Mouse (Mus musculus): Measurements from ENCODE around the gene Grrp1.
"Not testable (repeated sequence)": the region's sequence is repeated elsewhere in the genome, so short reads cannot be mapped to it uniquely, and the experiment has no call there.

Gene Grrp1

DNA sequence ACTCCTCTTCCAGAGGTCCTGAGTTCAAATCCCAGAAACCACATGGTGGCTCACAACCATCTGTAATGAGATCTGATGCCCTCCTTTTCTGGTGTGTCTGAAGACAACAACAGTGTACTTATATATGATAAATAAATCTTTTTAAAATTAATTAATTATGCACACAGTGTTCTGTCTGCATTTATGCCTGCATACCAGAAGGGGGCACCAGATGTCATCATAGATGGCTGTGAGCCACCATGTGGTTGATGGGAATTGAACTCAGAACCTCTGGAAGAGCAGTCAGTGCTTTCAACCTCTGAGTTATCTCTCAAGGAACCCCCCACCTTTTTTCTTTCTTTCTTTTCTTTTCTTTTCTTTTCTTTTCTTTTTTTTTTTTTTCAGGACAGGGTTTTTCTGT lies 15.7 kb upstream of the Grrp1 start:
- DNase-seq (ENCODE audit: low read depth, low spot score) = not testable (repeated sequence)

DNA sequence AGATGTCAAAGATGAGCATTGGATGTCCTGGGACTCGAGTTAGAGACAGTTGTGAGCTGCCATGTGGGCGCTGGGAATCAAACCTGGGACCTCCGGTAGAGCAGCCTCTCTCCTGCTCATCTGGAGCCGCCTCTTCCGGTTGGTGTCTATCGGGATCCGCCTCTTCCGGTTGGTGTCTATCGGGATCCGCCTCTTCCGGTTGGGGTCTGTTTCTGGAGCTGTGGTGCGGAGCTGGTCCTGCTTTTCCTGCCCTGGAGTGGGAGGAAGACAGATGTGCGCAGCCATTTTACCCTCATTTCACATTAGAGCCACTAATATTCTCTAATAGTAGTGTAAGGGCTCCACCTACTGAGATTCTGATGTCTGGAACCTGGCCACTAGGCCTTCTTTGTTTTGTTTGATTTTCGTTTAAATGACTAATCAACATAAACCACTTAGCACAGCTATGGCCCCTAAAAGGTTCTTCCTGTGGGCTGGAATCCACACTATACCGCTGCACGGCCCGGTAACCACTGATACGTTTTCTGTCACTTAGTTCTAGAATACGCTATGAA lies 14.3 kb upstream of the Grrp1 start:
- no peak for DNase-seq (ENCODE audit: low read depth, low spot score)

DNA sequence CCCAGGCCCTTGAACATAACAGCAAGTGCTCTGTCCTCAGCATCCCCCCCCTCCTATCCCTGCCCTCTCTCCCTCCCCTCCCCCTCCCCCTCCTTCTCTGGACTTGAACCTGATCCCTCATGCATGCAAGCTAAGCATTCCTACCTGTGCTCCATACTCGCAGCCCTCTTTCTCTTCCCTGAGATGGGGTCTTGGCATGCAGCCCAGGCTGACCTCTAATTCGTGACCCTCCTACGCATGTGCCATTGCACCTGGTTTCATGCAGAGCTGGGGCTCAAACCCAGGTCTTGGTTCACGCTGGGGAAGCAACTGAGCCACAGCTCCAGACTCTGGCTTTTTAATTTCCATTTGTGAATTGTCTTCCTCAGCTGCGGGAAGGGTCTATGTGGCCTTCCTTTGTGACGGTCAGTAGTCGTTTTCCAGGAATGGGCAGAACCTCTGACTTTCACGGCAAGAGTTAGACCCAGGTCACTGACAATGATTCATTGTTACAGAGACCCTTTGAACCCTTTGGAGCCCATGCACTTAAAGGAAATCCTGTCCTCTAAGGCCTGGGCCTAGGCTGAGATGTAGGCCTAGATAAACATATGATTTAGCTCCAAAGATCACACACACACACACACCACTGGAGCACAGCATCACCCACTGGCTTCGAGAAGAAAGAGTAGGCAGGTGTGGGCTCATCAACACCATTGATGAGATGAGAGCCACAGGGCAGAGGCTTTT lies 12.1 kb upstream of the Grrp1 start:
- no peak for DNase-seq (ENCODE audit: low read depth, low spot score)

DNA sequence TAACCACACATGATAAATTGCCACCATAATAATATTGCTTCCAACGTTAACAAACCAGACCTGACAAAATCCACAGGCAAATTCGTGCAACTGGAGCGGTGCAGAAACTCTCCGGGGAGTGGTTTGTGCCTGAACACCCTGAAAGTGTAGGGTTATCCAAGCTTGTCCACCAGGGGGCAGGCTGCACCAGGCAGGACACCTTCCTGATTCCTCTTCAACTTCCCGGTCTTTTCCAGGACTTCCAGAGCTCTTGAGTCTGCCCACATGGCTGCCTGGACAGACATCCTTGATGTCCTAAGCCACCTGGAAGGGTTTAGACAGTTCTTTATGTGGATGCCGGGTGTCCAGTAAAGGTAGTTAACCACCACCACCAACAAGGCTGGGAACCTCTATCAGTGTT lies 9.3 kb upstream of the Grrp1 start:
- DNase-seq (ENCODE audit: low read depth, low spot score) = no peak

DNA sequence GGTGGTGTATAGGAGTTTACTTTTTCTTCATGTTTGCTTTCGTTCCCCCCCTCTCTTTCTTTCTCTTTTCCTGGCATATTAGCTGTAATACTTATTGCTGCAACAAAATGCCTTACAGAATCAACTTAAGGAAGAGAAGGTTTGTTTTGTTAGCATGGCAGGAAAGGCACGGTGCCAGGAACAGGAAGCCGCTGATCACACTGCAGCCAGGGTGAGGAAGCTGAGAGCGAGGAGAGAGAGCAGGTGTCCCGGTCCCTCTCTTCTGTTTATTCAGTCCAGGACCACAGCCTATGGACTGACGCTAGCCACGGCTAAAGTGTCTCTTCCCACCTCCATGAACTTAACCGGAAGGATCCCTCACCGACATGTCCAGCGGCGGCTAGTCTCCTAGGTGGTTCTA lies 4.4 kb upstream of the Grrp1 start:
- no peak for DNase-seq (ENCODE audit: low read depth, low spot score)

DNA sequence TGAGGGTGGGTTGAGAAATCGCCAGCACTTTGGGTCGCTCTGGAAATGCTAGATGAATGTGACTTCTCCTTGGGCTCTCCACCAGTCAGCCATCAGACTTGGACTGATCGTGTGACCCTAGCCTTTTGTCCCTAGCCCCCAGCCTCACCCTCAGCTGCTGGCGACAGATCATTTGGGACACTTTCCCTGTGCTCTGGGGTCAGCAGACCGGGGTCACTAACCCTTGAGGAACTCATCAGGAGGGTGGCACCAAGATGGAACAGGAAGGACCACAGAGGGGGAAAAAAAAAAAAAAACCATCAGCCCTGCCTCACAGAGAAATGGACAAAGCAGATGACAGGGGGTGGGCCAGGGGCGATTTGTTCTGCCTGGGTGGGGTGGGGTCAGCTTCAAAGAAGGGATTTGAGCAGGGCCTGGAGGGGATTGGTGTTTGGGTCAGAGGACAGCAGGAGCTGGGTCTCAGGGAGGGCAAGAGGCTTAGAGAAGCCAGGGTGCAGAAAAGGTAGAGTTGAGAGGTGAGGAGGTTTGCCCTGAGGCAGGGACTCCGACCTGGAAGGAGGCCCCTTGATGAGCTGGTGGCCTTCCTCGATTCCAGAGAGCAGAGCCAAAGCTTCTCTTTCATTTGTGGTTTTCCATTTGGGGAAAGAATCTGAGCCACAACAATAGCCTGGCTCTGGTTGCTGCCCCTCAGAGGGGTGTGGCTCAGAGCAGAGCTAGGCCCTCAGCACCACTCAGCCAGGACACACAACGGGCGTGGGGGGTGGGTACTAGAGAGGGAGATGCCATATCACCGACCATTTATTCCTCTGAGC lies 3.5 kb upstream of the Grrp1 start:
- no peak for DNase-seq (ENCODE audit: low read depth, low spot score)

DNA sequence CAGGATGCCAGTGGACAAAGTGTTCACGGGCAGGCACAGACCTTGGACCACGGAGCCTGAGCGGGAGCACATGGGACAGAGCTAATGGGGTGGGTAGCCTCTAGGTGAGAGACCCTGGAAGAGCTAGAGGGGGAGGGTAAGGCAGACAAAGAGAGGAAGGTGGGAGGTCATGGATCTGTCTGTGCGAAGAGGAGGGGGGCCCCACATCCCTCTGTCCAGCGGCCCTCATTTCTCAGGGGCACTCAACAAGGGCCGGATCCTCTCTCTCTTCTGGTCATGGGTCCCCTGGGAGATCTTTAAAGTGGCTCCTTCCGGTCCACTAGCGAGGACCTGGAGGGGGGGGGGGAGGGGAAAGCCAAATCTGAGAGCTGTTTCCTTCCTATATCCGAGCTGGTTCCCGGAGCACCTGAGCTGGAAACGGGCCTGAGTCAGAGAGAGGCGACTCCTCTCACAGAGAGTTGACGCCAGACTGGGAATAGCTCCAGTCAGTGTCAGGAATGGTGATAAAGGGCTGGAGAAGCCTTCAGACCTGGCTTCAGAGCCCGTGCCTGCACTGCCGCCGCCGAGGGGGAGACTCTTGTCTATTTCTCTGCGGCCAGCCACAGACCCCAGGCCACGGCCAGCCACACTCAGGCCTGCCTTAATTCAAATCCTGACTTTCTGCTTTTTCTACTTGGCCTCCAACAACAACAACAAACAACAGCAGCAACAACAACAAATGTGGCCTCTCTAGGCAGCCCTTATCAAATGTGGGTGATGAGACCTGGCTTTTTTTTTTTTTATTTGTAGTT lies 2.7 kb upstream of the Grrp1 start:
- DNase-seq (ENCODE audit: low read depth, low spot score) = no peak

DNA sequence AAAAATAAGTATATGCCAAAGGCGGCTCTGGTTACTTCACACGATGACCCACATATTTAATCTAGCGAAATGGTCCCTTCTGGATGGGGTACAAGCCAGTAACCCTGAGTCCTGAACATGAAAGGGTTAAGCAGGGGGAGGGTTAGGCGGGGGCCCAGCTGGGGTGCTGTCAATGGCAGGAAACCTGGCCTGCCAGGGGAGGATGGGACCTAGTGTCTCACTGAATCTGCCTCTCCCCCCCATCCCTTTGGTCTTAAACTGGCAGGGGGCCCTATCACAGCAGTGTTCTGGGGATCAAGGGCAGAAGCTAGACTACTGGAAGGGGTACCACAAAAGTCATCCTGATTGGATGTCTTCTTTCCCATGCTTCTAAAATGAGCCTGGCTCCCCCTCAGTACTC lies 1.9 kb upstream of the Grrp1 start:
- DNase-seq (ENCODE audit: low read depth, low spot score) = no peak

DNA sequence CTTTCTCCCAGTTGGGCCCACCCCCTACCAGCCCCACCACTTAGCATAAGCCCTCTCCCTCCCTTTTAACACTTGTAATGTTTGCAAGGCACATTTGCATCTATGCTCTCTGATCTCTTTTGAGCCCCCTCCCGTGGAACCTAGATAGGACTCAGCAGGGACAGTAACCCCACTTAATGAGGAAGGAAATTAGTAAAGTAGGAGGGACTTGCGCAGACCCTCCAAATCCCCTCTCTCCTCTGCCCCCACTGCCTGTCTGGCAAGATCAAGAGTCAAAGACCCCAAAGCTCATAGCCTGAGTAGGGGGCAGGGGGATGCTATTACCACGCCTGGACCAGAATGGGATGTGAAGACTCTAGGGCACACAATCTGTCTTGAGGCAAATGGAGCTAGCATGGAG lies 929 bp upstream of the Grrp1 start:
- DNase-seq (ENCODE audit: low read depth, low spot score) = no peak

DNA sequence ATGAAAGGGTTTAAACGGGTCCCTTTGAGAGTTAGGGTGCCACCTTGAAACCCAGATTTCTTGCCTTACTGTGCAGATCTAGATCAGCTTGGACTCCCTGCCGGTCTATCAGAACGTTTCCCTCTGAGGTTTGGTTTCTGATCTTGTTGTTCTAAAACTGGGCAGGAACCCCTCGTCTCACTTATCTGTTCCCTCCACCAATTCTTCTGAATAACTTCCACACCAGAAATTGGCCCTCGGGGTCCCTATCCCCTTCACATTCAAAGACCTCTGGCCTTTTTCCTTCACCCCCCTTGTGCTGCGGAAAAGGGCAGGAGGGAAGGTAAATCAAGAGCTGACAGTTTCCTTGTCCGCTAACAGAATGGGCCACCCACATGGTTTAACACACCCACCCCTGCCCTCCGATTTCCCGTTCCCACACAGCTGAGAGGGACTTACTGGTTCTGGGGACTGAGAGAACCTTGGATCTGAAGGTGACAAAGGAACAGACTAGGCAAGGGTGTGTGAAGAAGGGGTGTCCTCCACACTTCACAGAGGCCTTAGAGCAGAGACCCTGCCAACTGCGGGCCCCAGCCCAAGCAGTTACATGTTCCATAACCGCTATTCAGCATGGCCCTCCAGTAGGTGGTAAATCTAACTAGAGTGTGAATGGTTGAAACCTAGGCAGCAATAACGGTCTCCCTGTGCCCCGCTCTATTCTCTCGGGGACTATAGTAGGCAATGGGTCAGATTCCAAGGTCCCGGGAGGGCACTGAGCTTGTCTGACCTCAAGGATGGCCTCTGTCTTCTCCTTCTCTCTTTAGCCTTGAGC lies 790 bp downstream of the Grrp1 start:
- no peak for DNase-seq (ENCODE audit: low read depth, low spot score)

DNA sequence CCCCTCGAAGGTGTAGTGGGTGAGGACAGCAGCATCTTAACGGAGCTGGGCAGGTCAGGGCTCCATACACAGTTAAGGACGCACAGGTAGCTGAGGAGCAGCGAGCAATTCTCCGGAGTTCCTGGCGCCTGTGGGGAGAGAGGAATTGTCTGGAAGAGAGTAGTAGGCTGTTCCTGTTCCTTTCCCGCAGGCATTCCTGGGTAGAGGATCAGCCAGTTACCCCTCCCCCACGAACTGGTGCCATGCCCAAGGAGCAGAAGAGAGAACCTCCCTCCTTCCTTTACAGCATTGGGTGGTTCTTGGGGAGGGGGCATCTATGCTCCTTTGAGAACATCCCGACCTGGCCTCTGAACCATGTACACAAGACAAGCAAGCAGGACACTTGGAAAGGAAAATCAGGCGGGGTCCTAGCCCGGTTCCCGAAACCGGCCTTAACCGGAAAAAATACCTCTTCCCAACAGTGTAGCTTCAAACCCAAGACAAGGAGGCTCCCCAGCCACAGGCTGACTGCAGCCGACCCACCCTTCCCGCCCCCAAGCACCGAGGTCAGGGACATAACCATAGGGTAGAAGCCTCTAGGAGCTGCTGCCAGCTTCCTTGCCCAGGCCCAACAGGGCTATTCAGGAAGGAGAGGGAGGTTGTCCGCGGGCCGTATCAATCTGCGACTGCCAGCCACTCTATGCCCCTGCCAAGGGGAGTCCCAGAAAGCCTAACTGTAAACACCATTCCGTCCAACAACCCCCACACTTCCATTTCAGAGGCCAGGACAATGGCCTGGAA lies 1.6 kb downstream of the Grrp1 start:
- no peak for DNase-seq (ENCODE audit: low read depth, low spot score)

DNA sequence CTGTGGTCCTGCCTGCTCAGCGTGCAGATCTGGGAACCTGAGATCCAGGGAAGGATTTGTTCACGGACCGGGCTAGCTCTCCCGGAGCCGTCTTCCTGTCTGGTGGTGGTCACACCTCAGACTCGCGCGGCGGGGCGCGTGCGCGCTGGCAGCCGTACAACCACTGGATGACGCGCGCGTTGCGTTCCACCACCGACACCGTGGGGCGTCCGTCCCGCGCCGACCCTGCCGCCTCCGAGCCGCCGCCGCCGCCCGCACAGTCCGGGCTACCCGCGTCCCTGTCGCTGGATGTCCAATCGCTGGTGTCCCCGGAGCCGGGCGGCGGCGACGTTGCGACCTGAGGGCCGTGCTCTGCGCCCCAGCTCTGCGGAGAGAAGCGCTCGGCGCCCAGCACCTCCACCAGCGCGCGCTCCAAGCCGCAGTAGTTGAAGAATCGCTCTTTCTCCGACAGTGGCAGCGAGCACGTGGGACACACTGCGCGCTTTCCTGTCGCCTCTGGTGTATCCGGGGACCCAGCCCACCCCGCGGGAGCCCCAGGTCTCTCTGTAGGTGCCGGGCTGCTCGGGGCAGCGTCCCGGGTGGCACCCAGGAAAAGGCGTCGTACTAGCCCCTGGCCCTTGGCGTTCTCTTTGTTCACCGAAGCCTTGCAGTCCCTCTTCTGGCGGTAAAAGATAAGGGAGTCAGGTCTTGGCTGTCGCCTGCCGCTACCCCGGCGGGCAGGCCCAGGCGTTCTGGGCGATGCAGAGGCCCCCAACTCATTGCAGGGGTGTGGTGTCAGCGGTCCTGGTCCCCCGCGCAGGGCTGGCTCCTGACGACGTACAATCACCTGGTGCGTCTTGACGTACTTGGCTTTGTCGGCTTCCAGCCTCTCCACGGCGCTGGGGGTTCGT lies 2.4 kb downstream of the Grrp1 start:
- DNase-seq (ENCODE audit: low read depth, low spot score) = no peak

DNA sequence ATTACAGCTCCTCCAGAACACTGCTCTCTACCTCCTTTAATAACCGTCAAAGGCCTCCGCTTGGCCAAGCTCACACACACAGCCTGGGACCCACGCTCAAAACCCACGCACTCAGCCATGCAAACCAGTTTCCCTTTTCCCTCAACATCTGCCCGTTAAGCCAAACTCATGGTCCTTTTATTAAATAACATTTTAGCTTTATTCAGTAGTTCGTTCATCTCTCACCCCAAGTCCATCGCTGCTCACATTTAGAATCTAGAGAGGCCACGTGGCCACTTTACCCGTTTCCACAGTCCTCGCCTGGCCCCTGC lies 3.0 kb downstream of the Grrp1 start:
- no peak for DNase-seq (ENCODE audit: low read depth, low spot score)

DNA sequence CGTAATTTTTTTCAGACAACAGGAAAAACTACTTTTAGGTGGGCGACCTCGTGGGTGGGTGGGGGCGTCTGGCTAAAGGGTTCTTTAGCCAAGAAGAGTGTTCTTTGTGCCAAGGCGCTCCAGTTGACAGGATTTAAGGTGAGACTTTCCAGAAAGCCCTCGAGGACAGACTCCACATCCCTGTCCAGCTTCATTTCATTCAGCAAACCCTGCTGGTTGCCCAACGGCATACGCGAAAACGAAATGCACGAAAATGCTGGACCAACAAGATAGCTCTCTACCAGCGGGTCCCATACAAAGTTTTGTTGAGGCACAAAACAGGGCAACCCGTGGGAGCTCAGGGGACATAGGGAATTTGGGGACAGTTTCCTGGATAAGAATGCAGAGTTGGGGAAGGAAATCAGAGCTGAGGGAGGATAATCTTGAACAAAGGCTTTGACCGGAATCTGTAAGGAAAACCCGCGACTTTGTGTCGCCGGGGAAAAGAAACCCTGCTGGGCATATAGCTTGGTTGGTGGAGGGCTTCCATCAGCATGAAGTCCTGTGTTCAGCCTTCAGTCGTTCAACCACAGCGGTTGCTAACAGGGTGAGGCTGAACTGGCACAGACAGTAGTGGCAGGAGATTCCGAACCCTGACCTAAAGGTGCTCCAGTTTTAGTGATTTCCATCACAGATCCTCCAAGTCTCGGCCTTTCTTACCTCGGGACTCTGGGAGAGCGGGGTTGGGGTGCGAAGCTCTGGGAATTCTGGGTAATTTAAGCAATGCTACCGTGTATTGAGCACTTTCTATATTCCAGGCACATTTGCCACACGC lies 3.6 kb downstream of the Grrp1 start:
- no peak for DNase-seq (ENCODE audit: low read depth, low spot score)

DNA sequence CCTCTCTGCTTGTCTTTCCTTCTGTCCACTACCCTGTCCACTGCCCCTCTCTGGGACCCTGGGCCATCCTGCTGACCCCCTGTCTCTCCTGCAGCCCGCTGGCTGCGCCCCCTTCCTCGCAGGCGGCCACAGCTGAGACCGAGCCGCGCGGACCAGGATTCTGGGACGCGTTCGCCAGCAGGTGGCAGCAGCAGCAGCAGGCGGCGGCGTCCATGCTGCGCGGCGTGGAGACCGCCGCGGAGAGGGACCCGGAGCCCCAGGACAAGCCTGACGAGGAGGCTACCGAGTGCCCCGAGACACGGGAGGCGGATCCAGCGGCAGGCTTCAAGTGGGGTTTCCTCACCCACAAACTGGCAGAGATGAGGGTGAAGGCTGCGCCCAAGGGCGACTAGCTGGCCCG lies 4.3 kb downstream of the Grrp1 start:
- no peak for DNase-seq (ENCODE audit: low read depth, low spot score)

DNA sequence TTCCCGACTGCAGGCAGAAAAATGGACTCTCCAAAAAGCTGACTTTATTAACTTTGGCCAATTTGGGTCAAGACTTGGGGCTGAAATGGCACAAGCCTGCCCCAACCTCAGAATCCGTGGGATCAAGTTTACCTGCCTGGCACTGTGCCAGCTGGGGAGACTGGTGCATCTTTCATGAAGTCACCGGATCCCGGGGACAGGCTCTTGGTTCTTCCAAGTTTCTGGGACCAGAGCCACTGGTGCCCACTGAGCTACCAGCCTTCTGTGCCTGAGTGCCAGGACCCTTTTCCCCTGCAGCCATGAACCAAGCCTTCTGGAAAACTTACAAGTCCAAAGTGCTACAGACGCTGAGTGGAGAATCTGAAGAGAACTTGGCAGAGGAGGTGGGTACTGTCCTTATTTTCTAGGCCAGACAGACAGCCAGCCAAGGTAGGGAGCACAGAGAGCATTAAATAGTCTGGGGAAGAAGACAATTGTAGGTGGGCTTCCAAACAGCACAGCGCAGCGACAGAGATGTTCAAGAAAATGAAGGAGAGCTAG lies 7.1 kb downstream of the Grrp1 start, which contains the start of gene Gm30191:
Gm30191 (plus strand) TSS at position 217 of the 540 bp plus-strand sequence.
- no peak for DNase-seq (ENCODE audit: low read depth, low spot score)

DNA sequence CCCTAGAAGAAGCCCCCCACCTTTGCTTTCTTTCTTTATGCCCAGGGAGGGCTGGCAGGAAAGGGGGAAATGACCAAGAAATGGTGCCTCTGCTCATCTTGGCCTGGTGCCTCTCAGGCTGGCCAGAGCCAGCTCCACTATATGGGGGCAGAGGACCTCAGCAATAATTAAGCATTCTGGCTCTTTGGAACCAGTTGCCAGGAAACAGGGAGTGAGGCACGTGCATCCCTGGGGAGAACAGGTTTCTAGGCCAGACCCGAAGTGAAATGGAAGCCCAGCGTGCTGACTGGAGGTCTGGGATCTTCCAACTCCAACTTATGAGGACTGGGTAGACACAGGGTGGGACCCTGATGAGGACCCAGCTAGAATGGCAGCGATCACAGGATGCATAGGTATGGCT lies 7.7 kb downstream of the Grrp1 start:
- no peak for DNase-seq (ENCODE audit: low read depth, low spot score)

DNA sequence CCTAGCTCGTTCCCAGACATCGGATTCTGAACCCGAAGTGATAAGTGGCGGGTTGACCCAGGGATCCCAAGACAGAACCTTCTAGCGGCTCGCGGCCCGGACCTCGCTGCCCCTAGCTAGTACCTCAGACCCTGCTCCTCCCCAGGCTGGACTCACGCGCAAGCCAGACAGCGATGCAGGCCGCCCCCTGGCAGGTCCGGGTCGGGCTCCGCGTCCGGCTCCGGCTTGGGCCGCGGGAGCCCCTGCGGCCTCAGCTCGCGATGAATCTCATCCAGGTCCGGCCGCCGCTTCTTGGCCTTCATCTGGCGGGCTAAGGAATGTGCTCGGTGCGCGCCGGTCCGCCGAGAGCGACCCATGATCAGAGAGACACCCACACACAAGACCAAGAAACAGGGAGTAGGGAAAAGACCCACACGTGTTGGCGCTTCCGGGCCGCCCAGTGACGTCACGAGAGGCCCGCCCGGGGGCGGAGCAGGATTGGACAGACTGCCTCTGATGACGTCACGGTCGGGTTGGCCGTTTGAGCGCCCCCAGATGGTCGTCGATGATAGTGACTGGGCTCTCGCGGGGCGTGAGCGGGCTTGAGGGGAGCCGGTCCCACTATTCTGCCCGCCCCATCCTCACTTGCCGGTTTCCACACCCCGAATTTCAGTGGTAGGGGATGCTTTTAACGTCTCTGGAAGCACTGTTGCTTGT lies 8.6 kb downstream of the Grrp1 start, which contains the start of gene Zfp593:
Zfp593 (minus strand) TSS at position 445 of the 696 bp plus-strand sequence.
- DNase-seq (ENCODE audit: low read depth, low spot score) = peak; percentile 73
